Mouse (Mus musculus) neutrophil, adult 5-6 weeks (primary cell): ENCODE measurements around the gene Gper1. TPM values are rescaled to one million over a fixed set of nuclear protein-coding genes. Genes with fewer than 3 reads are reported as not detected.
"Not testable (repeated sequence)": the region's sequence is repeated elsewhere in the genome, so short reads cannot be mapped to it uniquely, and the experiment has no call there.

Experiments used
- ATAC-seq: fragments of 151-379, 151-347 bp; 2 replicates; pipeline ENCODE4 v1.8.0; 2017; ENCODE audit warnings: mild to moderate bottlenecking, moderate TSS enrichment; ENCODE audit not compliant: insufficient number of reproducible peaks, poor library complexity, low FRiP score, severe bottlenecking; ENCODE audit errors: extremely low read depth
- total RNA-seq: library from RNA; stranded (forward); fragments of 200-1000 nt; gene quantifications from 2 replicates; pipeline ENCODE4 v1.2.3, GENCODE M21; 2017

Gper1 gene
- total RNA-seq, 1 experiment from 2014 or later: 0.12 TPM

- ATAC-seq: no peak
These were observed 34.0 kb upstream of the Gper1 start for GRCm38 (mm10) chr5:139388694-139389675.

GRCm38 (mm10) chr5:139389676-139390061 lies 33.3 kb upstream of the Gper1 start:
- no peak for ATAC-seq

GRCm38 (mm10) chr5:139390324-139391119 lies 32.4 kb upstream of the Gper1 start:
- ATAC-seq: not testable (repeated sequence)

- ATAC-seq: no peak
These were observed 31.5 kb upstream of the Gper1 start for GRCm38 (mm10) chr5:139391309-139391990.

GRCm38 (mm10) chr5:139392219-139393196 lies 30.4 kb upstream of the Gper1 start:
- ATAC-seq: no peak

- no peak for ATAC-seq
These were observed 29.8 kb upstream of the Gper1 start for GRCm38 (mm10) chr5:139393197-139393588.

- no peak for ATAC-seq
These were observed 28.6 kb upstream of the Gper1 start for GRCm38 (mm10) chr5:139394399-139394798.

GRCm38 (mm10) chr5:139395528-139395927 lies 27.4 kb upstream of the Gper1 start:
- no peak for ATAC-seq

- no peak for ATAC-seq
These were observed 25.5 kb upstream of the Gper1 start for GRCm38 (mm10) chr5:139397359-139397916.

- peak; percentile 84 for ATAC-seq
These were observed 24.8 kb upstream of the Gper1 start for GRCm38 (mm10) chr5:139397959-139398753.

GRCm38 (mm10) chr5:139398786-139399185 lies 24.2 kb upstream of the Gper1 start:
- no peak for ATAC-seq

GRCm38 (mm10) chr5:139399991-139400390 lies 23.0 kb upstream of the Gper1 start:
- no peak for ATAC-seq

GRCm38 (mm10) chr5:139402106-139402505 lies 20.8 kb upstream of the Gper1 start:
- ATAC-seq: no peak

- peak; percentile 21; the same call in 1 of the 2 replicates for ATAC-seq
These were observed 19.2 kb upstream of the Gper1 start for GRCm38 (mm10) chr5:139403692-139404260.

- peak; percentile 59 for ATAC-seq
These were observed 18.1 kb upstream of the Gper1 start, which contains the start of gene C130050O18Rik for GRCm38 (mm10) chr5:139404801-139405401. Gene C130050O18Rik, plus strand, starts transcription at chr5:139405280.

- no peak for ATAC-seq
These were observed 17.5 kb upstream of the Gper1 start for GRCm38 (mm10) chr5:139405478-139405877.
